Mouse (Mus musculus): ENCODE measurements around the gene Rsf1. TPM values are rescaled to one million over a fixed set of nuclear protein-coding genes. Genes with fewer than 3 reads are reported as not detected.

Rsf1 gene
- total RNA-seq, 2 experiments from 2014 or later = 11.0 to 21.8 TPM

- ATAC-seq (replicated peaks; ENCODE audit: low FRiP score, poor library complexity, severe bottlenecking) = no peak
These were observed 43.7 kb downstream of the Rsf1 start for GRCm38 (mm10) chr7:97623402-97623801.

GRCm38 (mm10) chr7:97629351-97629750 lies 49.7 kb downstream of the Rsf1 start:
- ATAC-seq (replicated peaks; ENCODE audit: low FRiP score, poor library complexity, severe bottlenecking) = no peak

- no peak for ATAC-seq (replicated peaks; ENCODE audit: low FRiP score, poor library complexity, severe bottlenecking)
These were observed 51.6 kb downstream of the Rsf1 start for GRCm38 (mm10) chr7:97631290-97631689.

GRCm38 (mm10) chr7:97632897-97633296 lies 53.2 kb downstream of the Rsf1 start:
- no peak for ATAC-seq (replicated peaks; ENCODE audit: low FRiP score, poor library complexity, severe bottlenecking)

GRCm38 (mm10) chr7:97645060-97645459 lies 65.4 kb downstream of the Rsf1 start:
- ATAC-seq (replicated peaks; ENCODE audit: low FRiP score, poor library complexity, severe bottlenecking) = no peak

DNA sequence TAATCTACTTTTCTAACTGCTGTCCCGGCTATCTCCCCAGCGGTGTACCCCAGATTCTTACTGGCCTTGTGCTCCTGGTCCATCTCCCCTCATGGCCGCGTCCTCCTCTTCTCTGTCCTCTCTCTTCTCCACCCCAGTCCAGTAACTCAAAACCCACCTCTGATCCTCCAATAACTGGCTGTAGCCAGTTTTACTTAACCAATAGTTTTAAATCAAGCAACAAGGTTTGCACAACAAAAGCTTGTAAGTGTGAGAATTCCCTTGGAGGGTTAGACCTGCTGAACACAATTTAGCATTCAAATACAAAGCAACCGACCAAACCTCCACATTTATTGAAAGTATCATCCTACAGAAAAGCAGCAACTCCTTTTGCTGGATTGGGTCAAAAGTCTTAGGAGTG lies 68.0 kb downstream of the Rsf1 start:
- no peak for ATAC-seq (replicated peaks; ENCODE audit: low FRiP score, poor library complexity, severe bottlenecking)

GRCm38 (mm10) chr7:97650729-97651128 lies 71.0 kb downstream of the Rsf1 start:
- ATAC-seq (replicated peaks; ENCODE audit: low FRiP score, poor library complexity, severe bottlenecking) = no peak

DNA sequence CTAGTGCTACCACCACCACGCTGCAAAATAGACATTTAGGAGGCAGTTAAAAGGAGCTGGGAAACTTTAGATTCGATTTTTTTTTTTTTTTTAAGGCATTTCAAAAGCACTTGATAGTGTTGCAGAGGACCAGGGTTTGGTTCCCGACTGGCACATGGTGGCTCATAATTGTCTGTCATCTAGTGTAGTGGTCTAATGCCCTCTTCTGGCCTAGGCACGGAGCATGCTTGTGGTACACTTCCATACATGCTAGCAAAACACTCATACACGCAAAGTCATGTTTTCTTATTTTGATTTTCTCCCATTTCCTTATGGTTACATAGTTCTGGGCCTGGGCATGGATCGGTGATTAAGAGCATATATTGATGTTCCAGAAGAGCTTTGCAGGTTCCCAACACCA lies 76.5 kb downstream of the Rsf1 start:
- ATAC-seq (replicated peaks; ENCODE audit: low FRiP score, poor library complexity, severe bottlenecking) = no peak

GRCm38 (mm10) chr7:97661634-97662033 lies 81.9 kb downstream of the Rsf1 start:
- ATAC-seq (replicated peaks; ENCODE audit: low FRiP score, poor library complexity, severe bottlenecking) = no peak

DNA sequence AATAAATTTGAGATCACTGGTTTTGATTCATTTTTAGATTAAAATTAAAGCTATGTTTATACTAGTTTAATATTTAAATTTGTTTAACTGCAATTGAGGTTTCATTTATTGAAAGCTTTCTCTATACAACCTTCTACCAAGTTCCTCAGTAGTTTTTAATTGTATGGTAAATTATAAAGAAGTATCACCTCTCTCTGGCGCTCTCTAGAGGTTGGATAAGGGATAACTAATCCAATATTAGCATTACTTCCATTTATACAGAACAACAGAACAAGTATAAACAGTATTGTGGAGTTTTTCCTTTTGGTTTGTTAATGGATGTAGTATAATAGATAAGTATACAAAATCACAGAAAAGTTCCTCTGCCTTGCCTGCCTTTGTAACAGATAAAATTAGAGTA lies 99.5 kb downstream of the Rsf1 start:
- ATAC-seq (replicated peaks; ENCODE audit: low FRiP score, poor library complexity, severe bottlenecking) = no peak

DNA sequence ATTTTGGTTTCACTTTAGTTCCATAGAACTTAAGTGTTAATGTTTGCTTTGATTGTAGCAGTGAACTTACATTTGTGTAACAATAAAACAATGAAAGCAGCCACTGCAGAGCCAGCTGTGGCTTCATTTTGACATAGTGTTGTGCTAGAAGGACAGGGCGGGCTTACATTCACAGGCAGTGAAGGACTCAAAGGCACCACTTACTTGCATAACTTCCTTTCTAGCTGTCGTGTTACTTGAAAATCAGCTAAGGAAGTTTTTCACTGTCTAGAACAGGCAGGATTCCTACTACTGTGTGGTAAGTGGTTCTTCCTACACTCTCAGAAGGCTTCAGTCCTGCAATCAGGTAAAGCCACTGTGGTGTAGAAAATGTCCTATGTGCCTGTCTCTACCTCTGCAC lies 108.1 kb downstream of the Rsf1 start:
- no peak for ATAC-seq (replicated peaks; ENCODE audit: low FRiP score, poor library complexity, severe bottlenecking)

DNA sequence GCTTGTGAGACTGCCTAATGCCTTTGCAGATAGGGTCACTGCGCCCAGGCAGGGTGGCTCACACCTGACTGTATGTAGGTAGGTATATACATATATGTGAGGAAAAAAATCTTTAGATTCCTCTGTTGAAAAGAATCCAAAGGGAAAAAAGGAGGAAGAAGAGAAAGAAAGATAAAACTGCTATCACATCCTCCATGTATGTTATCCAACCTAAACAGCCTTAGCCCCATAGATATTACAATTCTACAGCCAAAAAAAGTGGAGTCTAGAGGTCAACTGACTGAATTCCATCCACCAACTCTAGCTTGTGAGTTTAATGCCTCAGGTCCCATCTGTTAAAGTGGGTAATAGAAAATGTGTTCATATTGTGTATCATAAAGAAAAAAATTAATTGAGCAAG lies 115.8 kb downstream of the Rsf1 start:
- no peak for ATAC-seq (replicated peaks; ENCODE audit: low FRiP score, poor library complexity, severe bottlenecking)

GRCm38 (mm10) chr7:97696133-97696505 lies 116.4 kb downstream of the Rsf1 start:
- no peak for ATAC-seq (replicated peaks; ENCODE audit: low FRiP score, poor library complexity, severe bottlenecking)

DNA sequence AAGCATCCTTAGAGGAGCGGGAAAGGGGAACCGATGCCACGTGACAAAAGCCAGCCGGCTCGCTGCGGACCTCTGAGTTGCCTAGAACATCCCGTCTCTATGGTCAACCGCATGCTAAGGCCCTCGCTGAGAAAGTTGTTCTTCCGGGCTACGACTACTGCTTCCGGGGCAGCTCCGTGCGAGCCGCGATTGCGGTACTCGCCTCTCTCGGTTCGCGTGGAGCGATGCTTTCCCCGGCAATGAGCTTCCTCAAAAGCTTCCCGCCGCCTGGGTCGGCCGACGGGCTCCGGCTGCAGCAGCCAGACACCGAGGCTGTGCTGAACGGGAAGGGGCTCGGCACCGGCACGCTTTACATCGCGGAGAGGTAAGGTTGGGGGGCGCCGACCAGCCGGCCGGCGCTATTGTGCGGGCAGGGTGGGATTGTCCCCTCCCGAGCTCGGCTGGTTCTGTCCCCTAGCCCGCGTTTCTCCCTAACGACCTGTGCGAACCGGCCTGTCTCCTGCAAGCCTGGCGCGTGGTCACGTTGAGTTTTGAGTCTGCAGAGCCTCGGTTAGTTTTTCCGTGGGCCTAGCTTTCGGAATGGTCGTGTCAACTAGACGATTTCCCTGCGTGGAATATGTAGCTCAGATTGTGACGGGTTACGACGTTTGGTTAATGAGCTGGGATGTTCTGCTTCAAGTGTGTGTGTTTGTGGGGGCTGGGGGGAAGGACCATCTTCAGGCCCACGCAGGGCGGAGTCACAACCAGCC lies 117.0 kb downstream of the Rsf1 start, which contains the start of gene Clns1a:
Clns1a (plus strand) TSS at position 129 of the 749 bp plus-strand sequence.
- ATAC-seq (replicated peaks; ENCODE audit: low FRiP score, poor library complexity, severe bottlenecking) = peak; percentile 95

- no peak for ATAC-seq (replicated peaks; ENCODE audit: low FRiP score, poor library complexity, severe bottlenecking)
These were observed 120.5 kb downstream of the Rsf1 start for GRCm38 (mm10) chr7:97700173-97700572.

- ATAC-seq (replicated peaks; ENCODE audit: low FRiP score, poor library complexity, severe bottlenecking) = no peak
These were observed 121.4 kb downstream of the Rsf1 start for GRCm38 (mm10) chr7:97701106-97701505.

DNA sequence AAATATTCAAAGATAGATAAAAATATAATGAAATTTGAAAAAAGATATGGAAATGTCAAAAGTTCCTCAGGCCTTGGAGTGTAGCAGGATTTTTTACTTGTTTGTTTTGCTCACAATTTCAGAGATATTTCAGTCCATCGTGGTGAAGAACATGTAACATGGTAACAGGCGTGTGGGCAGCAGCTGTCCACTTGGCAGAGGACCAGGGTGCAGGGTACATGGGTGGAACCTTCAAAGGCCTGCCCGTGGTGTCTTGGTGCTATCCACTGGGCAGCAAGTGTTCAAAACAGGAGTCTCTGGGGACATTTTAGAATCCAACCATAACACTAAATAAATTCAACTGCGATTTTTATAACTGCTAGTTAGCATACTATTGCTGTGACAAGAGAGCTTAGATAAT lies 127.4 kb downstream of the Rsf1 start:
- no peak for ATAC-seq (replicated peaks; ENCODE audit: low FRiP score, poor library complexity, severe bottlenecking)

DNA sequence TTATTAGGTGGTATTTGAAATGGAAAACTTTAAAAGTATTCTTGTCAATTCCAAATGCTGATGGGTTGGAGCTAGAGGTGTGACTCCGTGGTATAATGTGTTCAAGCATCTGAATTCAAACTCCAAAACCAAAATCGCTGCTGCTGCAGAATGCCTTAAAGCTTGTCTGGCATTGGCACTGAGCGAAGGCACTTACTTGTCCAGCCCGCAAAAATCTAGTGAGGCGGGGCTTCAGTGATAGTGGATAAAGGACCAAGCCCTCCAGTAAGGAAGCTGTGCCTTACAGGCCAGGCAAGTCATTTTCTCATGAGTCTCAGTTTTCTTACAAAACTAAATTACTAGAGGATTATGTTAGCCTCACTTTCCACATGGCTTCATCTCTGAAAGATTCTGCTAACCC lies 128.1 kb downstream of the Rsf1 start:
- no peak for ATAC-seq (replicated peaks; ENCODE audit: low FRiP score, poor library complexity, severe bottlenecking)

GRCm38 (mm10) chr7:97709204-97709603 lies 129.5 kb downstream of the Rsf1 start:
- ATAC-seq (replicated peaks; ENCODE audit: low FRiP score, poor library complexity, severe bottlenecking) = no peak; the same call in 1 of the 2 replicates

- no peak for ATAC-seq (replicated peaks; ENCODE audit: low FRiP score, poor library complexity, severe bottlenecking)
These were observed 135.0 kb downstream of the Rsf1 start for GRCm38 (mm10) chr7:97714651-97715050.

DNA sequence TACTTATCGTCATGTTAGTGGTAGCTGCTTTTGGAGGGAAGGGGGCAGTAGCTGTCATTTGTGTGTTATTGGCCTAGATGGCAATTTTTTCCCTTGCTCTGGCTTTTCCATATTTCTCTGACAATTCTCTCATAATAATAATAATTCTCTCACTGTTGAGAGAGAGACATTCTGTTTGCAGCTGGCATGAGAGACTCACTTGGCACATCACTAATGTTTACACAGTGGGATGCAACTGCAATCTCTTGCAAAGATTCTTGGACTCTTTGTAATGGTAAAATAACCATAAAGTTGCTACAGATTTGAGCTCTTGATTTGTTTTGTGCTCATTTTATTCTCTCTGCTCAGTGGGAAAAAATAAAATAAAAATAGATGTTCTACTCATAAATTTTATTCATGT lies 137.6 kb downstream of the Rsf1 start:
- ATAC-seq (replicated peaks; ENCODE audit: low FRiP score, poor library complexity, severe bottlenecking) = no peak

GRCm38 (mm10) chr7:97719078-97719477 lies 139.4 kb downstream of the Rsf1 start:
- no peak for ATAC-seq (replicated peaks; ENCODE audit: low FRiP score, poor library complexity, severe bottlenecking)
